Mouse (Mus musculus) R1 (cell line): ENCODE results near the gene Syt9.

Source experiments
- DNase-seq: peaks from one replicate; pipeline ENCODE4 v3.0.0-alpha.2; 2018; ENCODE audit warnings: low read depth, low spot score

Gene Syt9

GRCm38 (mm10) chr7:107370232-107371125, at the start of gene Syt9:
Gene Syt9, plus strand, starts transcription at chr7:107370728.
- peak; percentile 81 for DNase-seq

DNA sequence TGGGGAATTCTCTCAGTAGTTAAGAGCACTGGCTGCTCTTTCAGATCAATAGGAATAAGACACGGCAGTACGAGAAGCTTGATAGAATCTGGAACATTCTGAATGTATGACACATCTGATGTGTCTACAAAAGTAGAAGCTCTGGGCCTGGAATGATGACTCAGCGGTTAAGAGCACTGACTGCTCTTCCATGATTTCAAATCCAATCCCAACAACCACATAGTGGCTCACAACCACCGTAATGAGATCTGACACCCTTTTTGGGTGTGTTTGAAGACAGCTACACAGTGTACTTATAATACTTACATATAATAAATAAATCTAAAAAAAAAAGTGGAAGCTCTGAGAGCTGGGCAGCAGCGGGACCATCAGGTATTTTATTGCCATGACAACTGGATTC, 31.5 kb upstream of the Syt9 start:
- no peak for DNase-seq

GRCm38 (mm10) chr7:107339560-107340057, 30.9 kb upstream of the Syt9 start:
- peak; percentile 99 for DNase-seq

GRCm38 (mm10) chr7:107340221-107340620, 30.3 kb upstream of the Syt9 start:
- peak; percentile 76 for DNase-seq

GRCm38 (mm10) chr7:107341519-107342190, 28.9 kb upstream of the Syt9 start:
- peak; percentile 84 for DNase-seq

- peak; percentile 87 for DNase-seq
These were observed 21.3 kb upstream of the Syt9 start for GRCm38 (mm10) chr7:107349201-107349600.

DNA sequence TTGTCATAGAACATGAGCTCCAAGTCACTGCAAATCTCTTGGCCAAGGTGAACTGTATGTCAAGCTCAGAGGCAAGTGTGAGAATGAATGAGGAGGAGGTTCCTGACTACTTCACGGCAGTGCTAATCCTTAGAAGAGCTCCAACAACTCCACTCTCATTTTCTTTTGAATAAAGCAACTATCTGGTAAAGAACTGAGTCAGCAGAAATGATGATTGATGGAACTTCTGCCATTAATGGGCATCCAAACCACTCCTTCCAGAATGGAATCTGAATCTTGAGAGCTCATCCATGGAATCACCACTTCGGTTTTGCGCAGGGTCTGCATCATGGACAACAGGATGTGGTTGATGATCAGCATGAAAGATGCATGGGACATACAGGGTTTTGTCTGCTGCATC, 8.4 kb upstream of the Syt9 start:
- no peak for DNase-seq

- no peak for DNase-seq
These were observed 7.9 kb upstream of the Syt9 start for GRCm38 (mm10) chr7:107362634-107363033.

- DNase-seq, result peak; percentile 72
These were observed 795 bp downstream of the Syt9 start for GRCm38 (mm10) chr7:107371126-107371920.

DNA sequence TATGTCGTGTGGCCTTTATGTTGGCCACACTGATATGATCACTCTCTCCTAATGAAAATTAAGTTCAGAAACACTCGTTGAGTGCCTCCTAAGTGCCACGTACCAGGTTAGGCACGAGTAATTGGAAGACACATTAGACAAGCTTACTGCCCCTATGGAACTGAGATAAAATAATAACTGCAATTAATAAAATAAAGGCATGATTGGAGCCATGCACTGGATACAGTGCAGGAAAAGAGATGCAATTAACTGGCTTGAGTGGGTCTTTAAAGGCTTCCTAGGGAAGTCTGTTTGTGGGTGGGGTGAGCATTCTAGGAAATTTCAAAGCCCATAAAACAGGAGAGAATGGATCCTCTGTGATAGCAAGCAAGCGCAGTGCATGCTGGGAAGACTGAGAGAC, 10.0 kb downstream of the Syt9 start:
- no peak for DNase-seq

GRCm38 (mm10) chr7:107389604-107390003, 19.1 kb downstream of the Syt9 start:
- DNase-seq, result no peak

- peak; percentile 41 for DNase-seq
These were observed 22.2 kb downstream of the Syt9 start for GRCm38 (mm10) chr7:107392749-107393148.

- no peak for DNase-seq
These were observed 29.7 kb downstream of the Syt9 start for GRCm38 (mm10) chr7:107400061-107400799.

DNA sequence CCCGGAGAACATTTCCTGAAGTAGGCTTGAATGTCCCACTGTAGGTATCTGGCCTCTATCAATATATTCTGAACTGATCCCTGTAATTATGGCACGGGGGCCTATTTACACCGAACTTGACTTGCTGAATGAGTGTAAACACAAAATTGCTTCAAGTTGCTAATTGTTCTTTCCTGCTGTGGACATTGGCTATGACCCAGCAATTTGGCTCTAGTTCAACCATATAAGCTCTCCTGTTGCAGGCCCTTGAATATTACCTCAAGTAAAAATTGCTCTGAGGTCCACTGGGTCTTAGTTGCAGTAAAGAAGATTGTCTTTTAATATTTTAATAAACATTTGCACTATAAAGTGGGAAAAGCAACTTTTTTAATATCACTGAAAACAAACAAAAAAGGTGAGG, 32.7 kb downstream of the Syt9 start:
- no peak for DNase-seq

DNA sequence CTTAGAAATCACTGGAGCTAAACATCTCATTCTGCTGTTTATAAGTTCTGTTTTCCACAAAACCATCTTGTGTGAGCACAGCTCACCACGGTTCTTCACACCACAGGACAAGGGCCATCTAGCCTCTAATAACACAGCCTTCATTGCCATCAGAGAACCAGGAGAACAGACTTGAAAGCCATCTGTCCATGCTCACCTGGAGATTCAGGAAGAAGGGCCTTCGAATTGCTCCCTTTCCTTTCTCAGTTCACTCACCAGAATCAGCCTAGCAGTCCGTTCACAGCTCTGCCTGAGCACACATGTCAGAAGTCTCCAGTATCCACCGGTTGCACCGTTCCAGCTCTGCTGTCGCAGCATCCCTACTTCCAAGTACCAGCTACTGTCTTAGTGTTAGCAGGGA, 44.4 kb downstream of the Syt9 start:
- DNase-seq, result no peak

- no peak for DNase-seq
These were observed 46.7 kb downstream of the Syt9 start for GRCm38 (mm10) chr7:107417043-107417850.

GRCm38 (mm10) chr7:107437381-107437780, 66.9 kb downstream of the Syt9 start:
- no peak for DNase-seq

DNA sequence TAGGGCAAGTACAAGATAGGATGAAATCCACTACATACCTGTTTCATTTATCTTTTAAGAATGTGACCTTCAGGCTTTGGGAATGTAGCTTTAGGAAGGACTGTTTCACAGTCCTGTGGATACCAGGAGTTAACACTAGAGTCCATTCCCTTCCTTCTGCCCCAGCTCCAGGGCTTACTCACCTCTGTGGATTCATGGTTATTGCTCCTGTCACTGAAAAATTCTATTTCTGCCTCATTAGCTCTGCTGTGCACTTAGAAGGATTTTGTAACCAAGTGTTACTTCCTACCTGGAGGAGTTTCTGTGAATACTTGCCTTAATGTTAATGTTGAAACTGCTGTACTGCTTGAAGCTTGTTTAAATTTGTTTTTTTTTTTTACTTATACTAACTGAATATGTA, 74.1 kb downstream of the Syt9 start:
- DNase-seq, result no peak

DNA sequence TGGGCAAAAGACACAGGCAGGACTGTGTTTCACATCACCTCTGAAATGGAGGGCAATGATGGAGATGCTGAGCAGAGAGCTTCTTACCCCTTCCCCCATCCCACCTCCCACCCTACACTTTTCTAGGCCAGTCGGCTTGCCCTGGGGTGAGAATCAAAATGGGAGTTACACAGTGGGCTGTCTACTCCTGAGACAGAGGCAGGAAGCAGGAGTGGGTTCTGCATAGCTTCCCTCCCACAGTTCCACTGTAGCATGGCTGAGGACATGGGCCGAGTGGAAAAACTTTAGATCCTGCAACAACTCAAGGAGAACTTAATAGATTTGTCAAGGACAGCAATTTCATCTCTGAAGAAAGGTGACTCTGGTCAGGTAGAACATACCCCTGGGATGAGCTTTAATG, 84.1 kb downstream of the Syt9 start:
- no peak for DNase-seq

GRCm38 (mm10) chr7:107455118-107455521, 84.6 kb downstream of the Syt9 start:
- no peak for DNase-seq
